Mouse (Mus musculus): ENCODE measurements at regions not wholly inside any gene's neighbourhood (a gene's known extent, or its start where the extent isn't known, plus 50 kb on each side); places are given as distances from the start of the nearest gene placed in this dataset.
A peak's percentile ranks its signal among the peaks of the same experiment; 100 is the strongest.

DNA sequence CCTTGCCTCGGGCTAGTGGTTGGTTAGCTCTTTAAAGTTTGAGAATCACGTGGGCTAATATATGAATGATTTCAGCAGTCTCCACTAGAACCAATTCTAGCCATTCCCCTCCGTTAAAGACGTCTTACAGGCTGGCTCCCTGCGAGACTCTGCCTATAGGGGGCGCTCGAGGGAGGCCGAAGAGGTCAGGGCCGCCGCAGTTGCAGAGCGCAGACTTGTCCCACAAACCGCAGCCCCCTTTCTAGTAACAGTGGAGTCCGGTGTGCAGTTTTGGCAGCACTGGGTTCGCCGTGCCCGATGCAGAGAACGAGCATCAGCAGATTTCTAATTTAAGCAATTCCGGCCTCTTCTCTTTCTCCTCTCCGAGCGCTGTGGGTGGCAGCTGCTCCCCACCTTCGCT lies 52.6 kb upstream of the Cpsf6 start:
- peak; percentile 74 to 75 for DNase-seq

DNA sequence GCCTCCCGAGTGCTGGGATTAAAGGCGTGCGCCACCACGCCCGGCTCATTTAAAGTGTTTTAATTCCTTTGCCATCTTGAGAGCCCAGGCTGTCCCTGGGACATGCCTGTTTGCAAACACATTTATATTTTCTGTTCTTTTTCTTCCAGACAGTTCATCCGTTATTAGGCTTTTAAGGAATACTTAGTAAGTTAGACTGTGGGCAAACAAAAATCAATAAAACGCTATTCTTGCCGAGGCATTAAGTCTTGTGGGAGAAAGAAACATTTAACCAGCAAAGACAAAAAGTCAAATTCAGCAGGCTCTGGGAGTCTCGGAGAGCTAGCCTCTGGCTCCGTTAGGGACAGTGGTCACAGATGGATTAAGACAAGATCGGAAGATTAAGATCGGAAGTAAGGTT lies 52.0 kb upstream of the Cpsf6 start:
- no peak for DNase-seq

DNA sequence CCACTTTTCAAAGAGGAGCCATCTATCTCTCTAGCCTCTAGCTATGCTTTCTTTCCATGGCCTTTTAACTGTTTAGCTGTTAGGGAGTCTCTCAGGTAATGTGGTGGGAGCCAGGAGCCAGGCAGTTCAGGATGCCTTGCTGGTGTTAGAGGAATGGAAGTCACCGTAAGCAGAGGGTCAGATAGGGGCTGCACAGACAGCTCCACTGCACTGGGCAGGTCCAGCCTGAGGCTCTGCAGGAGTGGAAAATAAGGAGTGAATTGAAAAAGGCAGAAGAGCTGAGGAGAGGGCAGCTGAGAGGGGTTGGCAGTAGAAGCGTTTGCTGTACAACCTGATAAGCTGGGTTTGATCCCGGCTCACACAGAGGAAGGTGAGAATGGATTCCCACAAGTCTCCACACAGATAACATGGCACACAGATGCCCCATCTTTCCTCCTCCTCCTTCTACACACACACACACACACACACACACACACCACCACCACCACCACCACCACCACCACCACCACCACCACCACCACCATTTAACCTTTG lies 51.3 kb upstream of the Cpsf6 start:
- no peak for DNase-seq

DNA sequence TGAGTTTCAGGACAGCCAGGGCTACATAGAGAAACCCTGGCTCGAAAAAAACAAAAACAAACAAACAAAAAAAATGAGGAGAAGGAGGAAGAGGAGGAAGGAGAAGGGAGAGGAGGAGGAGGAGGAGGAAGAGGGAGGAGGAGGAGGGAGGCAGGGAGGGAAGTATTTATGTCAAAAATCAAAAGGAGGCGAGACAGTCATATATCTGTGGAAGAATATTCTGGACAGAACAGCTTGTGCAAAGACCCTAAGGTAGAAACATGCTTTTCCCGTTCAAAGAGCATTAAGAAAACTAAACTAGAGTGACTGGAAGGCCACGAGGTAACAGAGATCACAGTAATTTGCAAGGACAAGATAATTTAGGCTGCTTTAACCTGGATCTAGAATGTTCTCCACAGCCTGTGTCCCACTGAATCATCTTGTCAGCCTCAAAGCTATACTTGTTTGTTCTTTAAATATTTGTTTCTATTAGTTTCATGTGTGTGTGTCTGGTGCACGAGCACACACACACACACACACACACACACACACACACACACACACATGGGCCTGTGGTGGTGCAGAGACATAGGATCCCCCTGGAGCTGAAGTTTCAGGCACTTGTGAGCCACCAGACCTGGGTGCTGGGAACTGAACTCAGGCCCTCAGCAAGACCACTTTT lies 50.5 kb upstream of the Cpsf6 start:
- no peak for DNase-seq

DNA sequence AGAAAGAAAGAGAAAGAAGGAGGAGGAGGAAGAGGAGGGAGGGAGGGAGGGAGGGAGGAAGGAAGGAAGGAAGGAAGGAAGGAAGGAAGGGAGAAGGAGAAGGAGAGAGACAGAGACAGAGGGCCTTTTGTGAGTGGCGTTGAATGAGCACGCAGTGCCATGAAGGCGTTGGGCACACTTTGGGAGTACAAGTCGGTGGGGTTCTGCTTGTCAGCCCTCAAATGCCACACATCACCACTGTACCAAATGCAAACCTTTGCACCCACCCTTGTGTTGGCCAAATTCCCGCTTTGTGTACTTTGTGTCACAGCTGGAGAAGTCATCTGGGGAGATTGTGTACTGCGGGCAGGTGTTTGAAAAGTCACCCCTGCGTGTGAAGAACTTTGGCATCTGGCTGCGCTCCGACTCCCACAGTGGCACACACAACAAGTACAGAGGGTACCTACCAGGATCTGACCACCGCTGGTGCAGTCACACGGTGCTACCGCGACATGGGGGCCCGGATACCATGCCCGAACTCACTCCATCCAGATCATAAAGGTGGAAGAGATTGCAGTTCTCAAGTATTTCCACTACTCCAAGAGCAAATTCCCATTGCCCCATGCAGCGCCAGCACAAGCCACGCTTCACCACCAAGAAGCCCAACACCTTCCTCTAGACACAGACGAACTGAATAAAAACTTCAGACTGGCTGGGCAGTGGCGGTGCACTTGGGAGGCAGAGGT lies 49.8 kb upstream of the Cpsf6 start:
- DNase-seq, result no peak

All from cerebellum, postnatal 36 days (tissue).